Mouse (Mus musculus): ENCODE measurements around the gene Fgf6. TPM values are rescaled to one million over a fixed set of nuclear protein-coding genes. Genes with fewer than 3 reads are reported as not detected.

Gene Fgf6
- total and polyA plus RNA-seq, 2 experiments from 2014 or later: not detected

- Histone ChIP-seq H3K27me3 (ENCODE audit: insufficient read depth, low read length) (no peaks in the 10 kb centered on the region), H3K36me3 (ENCODE audit: insufficient read depth, low read length) (no peaks in the 10 kb centered on the region), H3K4me1 (ENCODE audit: insufficient read depth, low read length) (no peaks in the 10 kb centered on the region), H3K4me3 (ENCODE audit: low read length) (no peak overlapping the region), H3K9me3 (ENCODE audit: low read length) (no peaks in the 10 kb centered on the region), H3K27ac (no peak overlapping the region), H3K4me2 (ENCODE audit: low read depth, low read length) (0 out of 2 replicates have a peak overlapping the region, but pooled peaks have one; percentile 22), H3K9ac (replicated peaks; ENCODE audit: low read length) (no peak overlapping the region)
- ATAC-seq (no peak), DNase-seq (ENCODE audit: low spot score) (peak; percentile 52)
- 34% methylated on average over 10 of the region's 10 CpGs for WGBS
- peak; percentile 62 for TF ChIP-seq CTCF (IDR thresholded peaks at IDR 0.05; ENCODE audit: low read depth)
Observed at GRCm38 (mm10) chr6:127034760-127035159, 19.4 kb downstream of the Fgf6 start.

GRCm38 (mm10) chr6:127044909-127045308, 29.5 kb downstream of the Fgf6 start:
- ATAC-seq (no peak), DNase-seq (ENCODE audit: low spot score) (peak; percentile 81)
- H3K27me3 ChIP-seq (ENCODE audit: insufficient read depth, low read length): no peaks in the 10 kb centered on the region
- H3K4me2 ChIP-seq (ENCODE audit: low read depth, low read length): no peak overlapping the region
- no peaks in the 10 kb centered on the region for H3K9me3 ChIP-seq (ENCODE audit: low read length)
- 50% methylated on average over 6 of the region's 6 CpGs for WGBS
- TF ChIP-seq CTCF (IDR thresholded peaks at IDR 0.05; ENCODE audit: low read depth): no peak
- no peak overlapping the region for H3K4me3 ChIP-seq (ENCODE audit: low read length)
- no peak overlapping the region for H3K27ac ChIP-seq
- H3K4me1 ChIP-seq (ENCODE audit: insufficient read depth, low read length): no peaks in the 10 kb centered on the region
- no peaks in the 10 kb centered on the region for H3K36me3 ChIP-seq (ENCODE audit: insufficient read depth, low read length)
- no peak overlapping the region for H3K9ac ChIP-seq (replicated peaks; ENCODE audit: low read length)

DNA sequence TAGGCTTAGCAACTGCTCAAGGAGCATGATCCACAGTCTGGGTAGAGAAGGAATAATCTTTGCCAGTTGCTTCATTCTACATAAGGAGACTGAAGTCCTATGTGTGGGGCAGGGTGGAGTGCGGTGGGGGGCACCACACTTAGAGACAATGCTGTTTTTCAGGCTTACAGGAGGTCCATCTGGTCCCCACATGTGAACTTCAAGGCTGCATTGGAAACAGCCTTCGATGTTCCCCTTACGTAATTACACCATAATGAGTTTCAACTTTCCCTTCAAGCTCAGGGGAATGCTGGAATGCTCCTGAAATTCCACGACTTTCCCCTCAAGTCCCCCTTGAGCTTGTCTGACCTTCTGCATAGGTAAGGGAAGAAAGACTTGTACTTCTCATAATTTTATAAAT, 35.5 kb downstream of the Fgf6 start:
- H3K27ac ChIP-seq: no peak overlapping the region
- no peaks in the 10 kb centered on the region for H3K27me3 ChIP-seq (ENCODE audit: insufficient read depth, low read length)
- no peaks in the 10 kb centered on the region for H3K4me1 ChIP-seq (ENCODE audit: insufficient read depth, low read length)
- no peaks in the 10 kb centered on the region for H3K9me3 ChIP-seq (ENCODE audit: low read length)
- no peak overlapping the region for H3K4me2 ChIP-seq (ENCODE audit: low read depth, low read length)
- DNase-seq (ENCODE audit: low spot score): no peak
- no peak for TF ChIP-seq CTCF (IDR thresholded peaks at IDR 0.05; ENCODE audit: low read depth)
- ATAC-seq: no peak
- no peak overlapping the region for H3K4me3 ChIP-seq (ENCODE audit: low read length)
- 66% methylated on average over 4 of the region's 4 CpGs for WGBS
- H3K36me3 ChIP-seq (ENCODE audit: insufficient read depth, low read length): no peaks in the 10 kb centered on the region
- no peak overlapping the region for H3K9ac ChIP-seq (replicated peaks; ENCODE audit: low read length)

GRCm38 (mm10) chr6:127056990-127057588, 41.7 kb downstream of the Fgf6 start:
- H3K27ac ChIP-seq: no peak overlapping the region
- no peaks in the 10 kb centered on the region for H3K36me3 ChIP-seq (ENCODE audit: insufficient read depth, low read length)
- H3K27me3 ChIP-seq (ENCODE audit: insufficient read depth, low read length): no peaks in the 10 kb centered on the region
- no peak overlapping the region for H3K4me2 ChIP-seq (ENCODE audit: low read depth, low read length)
- 67% methylated on average over 12 of the region's 12 CpGs for WGBS
- H3K4me1 ChIP-seq (ENCODE audit: insufficient read depth, low read length): no peaks in the 10 kb centered on the region
- no peak for DNase-seq (ENCODE audit: low spot score)
- no peak overlapping the region for H3K9ac ChIP-seq (replicated peaks; ENCODE audit: low read length)
- no peak for ATAC-seq
- H3K9me3 ChIP-seq (ENCODE audit: low read length): no peaks in the 10 kb centered on the region
- H3K4me3 ChIP-seq (ENCODE audit: low read length): no peak overlapping the region
- no peak for TF ChIP-seq CTCF (IDR thresholded peaks at IDR 0.05; ENCODE audit: low read depth)

- no peak overlapping the region for H3K27ac ChIP-seq
- H3K9me3 ChIP-seq (ENCODE audit: low read length): no peaks in the 10 kb centered on the region
- DNase-seq (ENCODE audit: low spot score) (no peak), ATAC-seq (no peak)
- no peak for TF ChIP-seq CTCF (IDR thresholded peaks at IDR 0.05; ENCODE audit: low read depth)
- no peaks in the 10 kb centered on the region for H3K4me1 ChIP-seq (ENCODE audit: insufficient read depth, low read length)
- H3K27me3 ChIP-seq (ENCODE audit: insufficient read depth, low read length): no peaks in the 10 kb centered on the region
- no peak overlapping the region for H3K9ac ChIP-seq (replicated peaks; ENCODE audit: low read length)
- no peaks in the 10 kb centered on the region for H3K36me3 ChIP-seq (ENCODE audit: insufficient read depth, low read length)
- 81% methylated on average over 4 of the region's 4 CpGs for whole genome bisulfite sequencing
- no peak overlapping the region for H3K4me3 ChIP-seq (ENCODE audit: low read length)
- H3K4me2 ChIP-seq (ENCODE audit: low read depth, low read length): no peak overlapping the region
Observed at GRCm38 (mm10) chr6:127059975-127060374, 44.6 kb downstream of the Fgf6 start.

GRCm38 (mm10) chr6:127063915-127064314, 48.5 kb downstream of the Fgf6 start:
- no peak for ATAC-seq
- H3K4me1 ChIP-seq (ENCODE audit: insufficient read depth, low read length): no peaks in the 10 kb centered on the region
- no peak for TF ChIP-seq CTCF (IDR thresholded peaks at IDR 0.05; ENCODE audit: low read depth)
- no peak overlapping the region for H3K27ac ChIP-seq
- no peaks in the 10 kb centered on the region for H3K9me3 ChIP-seq (ENCODE audit: low read length)
- H3K36me3 ChIP-seq (ENCODE audit: insufficient read depth, low read length): no peaks in the 10 kb centered on the region
- H3K27me3 ChIP-seq (ENCODE audit: insufficient read depth, low read length): no peaks in the 10 kb centered on the region
- H3K4me3 ChIP-seq (ENCODE audit: low read length): no peak overlapping the region
- no peak overlapping the region for H3K4me2 ChIP-seq (ENCODE audit: low read depth, low read length)
- no peak overlapping the region for H3K9ac ChIP-seq (replicated peaks; ENCODE audit: low read length)
- no peak for DNase-seq (ENCODE audit: low spot score)
- 87% methylated on average over 3 of the region's 3 CpGs for WGBS

GRCm38 (mm10) chr6:127064815-127065214, 49.4 kb downstream of the Fgf6 start:
- WGBS: 15% methylated on average over 14 of the region's 14 CpGs
- peak overlapping the region; percentile 37; the same call in 1 of the 2 replicates for H3K4me2 ChIP-seq (ENCODE audit: low read depth, low read length)
- no peak overlapping the region for H3K27ac ChIP-seq
- no peak for DNase-seq (ENCODE audit: low spot score)
- ATAC-seq: peak; percentile 18; the same call in 1 of the 2 replicates
- 0 out of 2 replicates have a peak overlapping the region, but pooled peaks have one; percentile 2 for H3K9ac ChIP-seq (replicated peaks; ENCODE audit: low read length)
- H3K36me3 ChIP-seq (ENCODE audit: insufficient read depth, low read length): no peaks in the 10 kb centered on the region
- H3K9me3 ChIP-seq (ENCODE audit: low read length): no peaks in the 10 kb centered on the region
- no peak for TF ChIP-seq CTCF (IDR thresholded peaks at IDR 0.05; ENCODE audit: low read depth)
- no peaks in the 10 kb centered on the region for H3K4me1 ChIP-seq (ENCODE audit: insufficient read depth, low read length)
- no peak overlapping the region for H3K4me3 ChIP-seq (ENCODE audit: low read length)
- H3K27me3 ChIP-seq (ENCODE audit: insufficient read depth, low read length): no peaks in the 10 kb centered on the region

All from hindbrain, postnatal 0 days (tissue).